Mouse (Mus musculus) CD4-positive, CD25-positive, alpha-beta regulatory T cell, adult 4 months (primary cell): ENCODE results near the gene Gm20897. TPM values are rescaled to one million over a fixed set of nuclear protein-coding genes. Genes with fewer than 3 reads are reported as not detected.
"Not testable (repeated sequence)": the region's sequence is repeated elsewhere in the genome, so short reads cannot be mapped to it uniquely, and the experiment has no call there.

Source experiments
- ATAC-seq: one replicate; pipeline ENCODE4 v1.8.0; 2017
- polyA plus RNA-seq, 2 experiments: library from polyadenylated mRNA; unstranded; fragments of 100-300 nt; shearing (Covaris generic); gene quantifications; one replicate each; pipeline ENCODE4 v1.2.1; 2017

Gm20897 gene
- not detected for polyA plus RNA-seq

- not testable (repeated sequence) for ATAC-seq
These were observed at the start of gene Gm20897 for GRCm38 (mm10) chrY:38502138-38502537. Gene Gm20897, minus strand, starts transcription at chrY:38502238.

Other genes with a start within 250 kb of the Gm20897 start
- gene Gm21732, start 73.5 kb upstream of the Gm20897 start, polyA plus RNA-seq = not detected